Mouse (Mus musculus) midbrain, embryonic 13.5 days (tissue): ENCODE measurements around the gene Khdrbs1. TPM values are rescaled to one million over a fixed set of nuclear protein-coding genes. Genes with fewer than 3 reads are reported as not detected.

Experiments
- ATAC-seq: fragments of 200-750 bp; cut with Nextera tagmentation; 2 replicates; pipeline ENCODE4 v1.8.0; 2017; ENCODE audit warnings: mild to moderate bottlenecking, moderate TSS enrichment, moderate library complexity
- H3K27ac ChIP-seq: fragments of 300-500 bp; sonication (generic); 2 replicates; pipeline ENCODE4 v1.5.1; 2015; ENCODE audit warnings: inconsistent platforms, mild to moderate bottlenecking, moderate library complexity
- H3K27me3 ChIP-seq: fragments of 300-500 bp; sonication (generic); 2 replicates; pipeline ENCODE4 v1.6.1; 2015; ENCODE audit warnings: mild to moderate bottlenecking, inconsistent platforms
- H3K36me3 ChIP-seq: fragments of 300-500 bp; sonication (generic); 2 replicates; pipeline ENCODE4 v1.6.1; 2015; ENCODE audit warnings: mild to moderate bottlenecking, inconsistent platforms
- H3K4me1 ChIP-seq: fragments of 300-500 bp; sonication (generic); replicated peaks from 2 replicates; pipeline ENCODE4 v1.6.1; 2015; ENCODE audit warnings: inconsistent platforms
- H3K4me2 ChIP-seq: fragments of 300-500 bp; sonication (generic); replicated peaks from 2 replicates; pipeline ENCODE4 v1.6.1; 2015; ENCODE audit warnings: moderate library complexity, mild to moderate bottlenecking, inconsistent platforms
- H3K4me3 ChIP-seq: fragments of 300-500 bp; sonication (generic); replicated peaks from 2 replicates; pipeline ENCODE4 v1.5.1; 2015; ENCODE audit warnings: mild to moderate bottlenecking, inconsistent platforms
- H3K9ac ChIP-seq: fragments of 300-500 bp; sonication (generic); replicated peaks from 2 replicates; pipeline ENCODE4 v1.6.1; 2015; ENCODE audit warnings: mild to moderate bottlenecking, inconsistent platforms
- H3K9me3 ChIP-seq: fragments of 300-500 bp; sonication (generic); 2 replicates; pipeline ENCODE4 v1.6.1; 2016; ENCODE audit warnings: mild to moderate bottlenecking, inconsistent platforms
- WGBS: fragments of 180-500 bp; shearing (Covaris S2); methylation state at CpG from one replicate; pipeline ENCODE4 v1.1.7; 2015; 5-methylcytosine and 5-hydroxymethylcytosine counted together
- microRNA-seq: library from miRNA; unstranded; fragments of <30 nt; microRNA quantifications from one replicate; pipeline ENCODE4, GENCODE M21; 2016
- polyA plus RNA-seq: library from polyadenylated mRNA; unstranded; fragments of >200 nt; fragmentation: Nextera tagmentation; extraction: Ambion mirVana; gene quantifications from 2 replicates; pipeline ENCODE4 v1.2.1, GENCODE M21; 2015

Gene Khdrbs1
- polyA plus RNA-seq, 1 experiment from 2014 or later = 182 TPM

DNA sequence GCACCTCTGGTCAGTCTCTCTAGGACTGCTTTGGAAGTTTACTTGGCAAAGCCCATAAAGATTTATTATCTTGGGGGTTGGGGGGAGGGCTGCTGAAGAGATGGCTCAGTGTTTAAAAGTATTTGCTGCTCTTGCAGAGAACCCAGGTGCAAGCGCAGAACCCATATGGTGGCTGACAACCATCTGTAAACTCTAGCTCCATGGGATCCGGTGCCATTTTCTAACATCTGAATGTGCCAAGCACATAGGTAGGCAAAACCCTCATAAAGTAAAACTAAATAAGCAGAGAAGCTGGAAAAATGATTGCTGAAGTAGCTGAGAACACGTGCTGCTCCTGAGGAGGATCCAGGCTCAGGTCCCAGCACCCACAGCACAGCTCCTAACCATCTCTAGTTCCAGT is 80.5 kb downstream of the Khdrbs1 start:
- H3K36me3 ChIP-seq = peaks cover 50% of the 10 kb centered on the region
- no peak overlapping the region for H3K9ac ChIP-seq
- no peaks in the 10 kb centered on the region for H3K9me3 ChIP-seq
- WGBS = 95% methylated on average over 3 of the region's 3 CpGs
- no peak overlapping the region for H3K4me2 ChIP-seq
- H3K4me3 ChIP-seq = no peak overlapping the region
- H3K27me3 ChIP-seq = no peaks in the 10 kb centered on the region
- no peaks in the 10 kb centered on the region; the same call in 1 of the 2 replicates for H3K4me1 ChIP-seq
- no peak overlapping the region for H3K27ac ChIP-seq
- no peak for ATAC-seq

- H3K36me3 ChIP-seq = peaks cover 87% of the 10 kb centered on the region
- no peak overlapping the region for H3K4me2 ChIP-seq
- WGBS = 90% methylated on average over 14 of the region's 14 CpGs
- no peak overlapping the region for H3K4me3 ChIP-seq
- H3K9me3 ChIP-seq = no peaks in the 10 kb centered on the region
- no peaks in the 10 kb centered on the region for H3K4me1 ChIP-seq
- H3K27ac ChIP-seq = no peak overlapping the region
- no peak for ATAC-seq
- no peak overlapping the region for H3K9ac ChIP-seq
- no peaks in the 10 kb centered on the region for H3K27me3 ChIP-seq
Measured at GRCm38 (mm10) chr4:129654770-129655169, 87.3 kb downstream of the Khdrbs1 start.

Small RNA genes lying within 50 kb of the gene (microRNA-seq; reads per million reads assigned to microRNA genes)
- gene Gm28017 (not detected), gene Mir7016 (0.82 reads per million)

Other genes with a start within 250 kb of the Khdrbs1 start
- gene Marcksl1, start 228.7 kb downstream of the Khdrbs1 start, polyA plus RNA-seq = 1,749 and 1,885 TPM in 2 replicates
- 138 TPM in 2 replicates for gene Hdac1, start 199.6 kb downstream of the Khdrbs1 start, polyA plus RNA-seq
- 5.9 and 7.1 TPM in 2 replicates for gene Lck, start 168.7 kb downstream of the Khdrbs1 start, polyA plus RNA-seq
- gene Fam167b, start 163.8 kb downstream of the Khdrbs1 start, polyA plus RNA-seq = 0.22 and 0.35 TPM in 2 replicates
- gene Eif3i, start 141.7 kb downstream of the Khdrbs1 start, polyA plus RNA-seq = 210 and 220 TPM in 2 replicates
- gene Tmem234, start 141.6 kb downstream of the Khdrbs1 start, polyA plus RNA-seq = 205 and 214 TPM in 2 replicates
- gene Dcdc2b, start 128.0 kb downstream of the Khdrbs1 start, polyA plus RNA-seq = 2.6 and 3.5 TPM in 2 replicates
- 30.0 and 35.8 TPM in 2 replicates for gene Iqcc, start 123.2 kb downstream of the Khdrbs1 start, polyA plus RNA-seq
- gene Ccdc28b, start 118.4 kb downstream of the Khdrbs1 start, polyA plus RNA-seq = 133 and 137 TPM in 2 replicates
- 62.9 and 66.3 TPM in 2 replicates for gene Txlna, start 101.2 kb downstream of the Khdrbs1 start, polyA plus RNA-seq
- gene Kpna6, start 69.5 kb downstream of the Khdrbs1 start, polyA plus RNA-seq = 13.7 and 16.9 TPM in 2 replicates
- 20.3 and 24.0 TPM in 2 replicates for gene Tmem39b, start 45.5 kb downstream of the Khdrbs1 start, polyA plus RNA-seq
- 287 and 316 TPM in 2 replicates for gene Ptp4a2, start 68.9 kb upstream of the Khdrbs1 start, polyA plus RNA-seq
- not detected in 2 replicates for gene Spocd1, start 186.9 kb upstream of the Khdrbs1 start, polyA plus RNA-seq
- gene Adgrb2, start 242.6 kb upstream of the Khdrbs1 start, polyA plus RNA-seq = 7.0 and 11.0 TPM in 2 replicates